Mouse (Mus musculus) stomach, postnatal 0 days (tissue): ENCODE measurements around the gene Gdf2. TPM values are rescaled to one million over a fixed set of nuclear protein-coding genes. Genes with fewer than 3 reads are reported as not detected.
A peak's percentile ranks its signal among the peaks of the same experiment; 100 is the strongest.

Experiments
- ATAC-seq: fragments of 200-750 bp; cut with Nextera tagmentation; 2 replicates; pipeline ENCODE4 v1.8.0; 2017; ENCODE audit not compliant: low FRiP score, low TSS enrichment
- DNase-seq: peaks from one replicate; pipeline ENCODE4 v3.0.0-alpha.2; 2016; ENCODE audit warnings: low spot score
- H3K27ac ChIP-seq: fragments of 300-500 bp; sonication (generic); replicated peaks from 2 replicates; pipeline ENCODE4 v1.5.1; 2014; ENCODE audit warnings: mild to moderate bottlenecking, control low read depth
- H3K27me3 ChIP-seq: fragments of 300-500 bp; sonication (generic); 2 replicates; pipeline ENCODE4 v1.6.1; 2014; ENCODE audit warnings: low read length; ENCODE audit not compliant: control insufficient read depth, insufficient read depth
- H3K36me3 ChIP-seq: fragments of 300-500 bp; sonication (generic); 2 replicates; pipeline ENCODE4 v1.6.1; 2014; ENCODE audit warnings: low read length, mixed read lengths; ENCODE audit not compliant: control insufficient read depth, insufficient read depth
- H3K4me1 ChIP-seq: fragments of 300-500 bp; sonication (generic); replicated peaks from 2 replicates; pipeline ENCODE4 v1.6.1; 2014; ENCODE audit warnings: antibody characterized with exemption; ENCODE audit not compliant: control insufficient read depth, insufficient read depth
- H3K4me2 ChIP-seq: fragments of 300-500 bp; sonication (generic); replicated peaks from 2 replicates; pipeline ENCODE4 v1.6.1; 2014; ENCODE audit warnings: low read depth, mild to moderate bottlenecking, control low read depth, moderate library complexity
- H3K4me3 ChIP-seq: fragments of 300-500 bp; sonication (generic); 2 replicates; pipeline ENCODE4 v1.5.1; 2014; ENCODE audit warnings: low read depth, low read length, control low read depth
- H3K9ac ChIP-seq: fragments of 300-500 bp; sonication (generic); 2 replicates; pipeline ENCODE4 v1.6.1; 2014; ENCODE audit warnings: mild to moderate bottlenecking, low read length, control low read depth, mixed read lengths
- H3K9me3 ChIP-seq: fragments of 300-500 bp; sonication (generic); 2 replicates; pipeline ENCODE4 v1.6.1; 2016; ENCODE audit warnings: low read length; ENCODE audit not compliant: control insufficient read depth
- CTCF ChIP-seq: IDR thresholded peaks from 2 replicates; pipeline ENCODE4 v1.5.1; 2016; ENCODE audit warnings: antibody characterized with exemption, low read depth, mild to moderate bottlenecking, moderate library complexity
- EP300 ChIP-seq: optimal IDR thresholded peaks from 2 replicates; pipeline ENCODE3; 2016; ENCODE audit warnings: antibody characterized with exemption
- WGBS: fragments of 180-500 bp; shearing (Covaris S2); extraction: QIAGEN DNeasy Blood & Tissue Kit; methylation state at CpG from one replicate; pipeline ENCODE4 v1.1.7; 2014; 5-methylcytosine and 5-hydroxymethylcytosine counted together
- polyA plus RNA-seq: library from polyadenylated mRNA; unstranded; fragments of >200 nt; fragmentation: Nextera tagmentation; extraction: Ambion mirVana; gene quantifications from 2 replicates; pipeline ENCODE4 v1.2.1, GENCODE M21; 2015

The Gdf2 gene
- polyA plus RNA-seq, 1 experiment from 2014 or later, result 0.02 TPM

- 79% methylated on average over 5 of the region's 5 CpGs for WGBS
- ATAC-seq, result no peak
- Histone ChIP-seq H3K4me1 (no peaks in the 10 kb centered on the region), H3K9me3 (no peaks in the 10 kb centered on the region), H3K4me2 (no peak overlapping the region), H3K4me3 (no peak overlapping the region), H3K9ac (no peak overlapping the region), H3K27ac (no peak overlapping the region), H3K36me3 (no peaks in the 10 kb centered on the region), H3K27me3 (no peaks in the 10 kb centered on the region)
- TF ChIP-seq CTCF, result no peak
- TF ChIP-seq EP300, result no peak
- DNase-seq, result no peak
Observed at GRCm38 (mm10) chr14:33942222-33942621, 1.4 kb downstream of the Gdf2 start.

- no peak for TF ChIP-seq EP300
- TF ChIP-seq CTCF, result no peak
- Histone ChIP-seq H3K36me3 (no peaks in the 10 kb centered on the region), H3K9me3 (no peaks in the 10 kb centered on the region), H3K9ac (no peak overlapping the region), H3K27me3 (no peaks in the 10 kb centered on the region), H3K4me2 (no peak overlapping the region), H3K27ac (no peak overlapping the region), H3K4me3 (no peak overlapping the region), H3K4me1 (no peaks in the 10 kb centered on the region)
- ATAC-seq, result no peak
- DNase-seq, result no peak
- 67% methylated on average over 6 of the region's 6 CpGs for WGBS
Observed at GRCm38 (mm10) chr14:33946125-33946524, 5.3 kb downstream of the Gdf2 start.

- Histone ChIP-seq H3K9me3 (no peaks in the 10 kb centered on the region), H3K4me3 (no peak overlapping the region), H3K27me3 (no peaks in the 10 kb centered on the region), H3K27ac (no peak overlapping the region), H3K36me3 (no peaks in the 10 kb centered on the region), H3K9ac (no peak overlapping the region), H3K4me2 (no peak overlapping the region), H3K4me1 (no peaks in the 10 kb centered on the region)
- WGBS, result 34% methylated on average over 6 of the region's 6 CpGs
- no peak for ATAC-seq
- no peak for DNase-seq
- TF ChIP-seq CTCF, result peak; percentile 40
- no peak for TF ChIP-seq EP300
Observed at GRCm38 (mm10) chr14:33952233-33952981, 11.6 kb downstream of the Gdf2 start.

- Histone ChIP-seq H3K4me2 (no peak within 1 kb of the TSS), H3K4me3 (no peak within 1 kb of the TSS), H3K27ac (no peak within 1 kb of the TSS), H3K9me3 (no peaks in the 10 kb centered on the region), H3K36me3 (no peaks in the 10 kb centered on the region), H3K27me3 (no peaks in the 10 kb centered on the region), H3K4me1 (no peaks in the 10 kb centered on the region), H3K9ac (no peak within 1 kb of the TSS)
- ATAC-seq (no peak), DNase-seq (no peak)
- no peak for TF ChIP-seq CTCF
- no peak for TF ChIP-seq EP300
- WGBS, result 70% methylated on average over 5 of the region's 5 CpGs
Observed at GRCm38 (mm10) chr14:33953761-33954160, 12.9 kb downstream of the Gdf2 start, which contains the start of gene Rbp3. Gene Rbp3 (plus strand): TSS chr14:33954003.

- no peak overlapping the region for H3K4me2 ChIP-seq
- H3K9ac ChIP-seq, result no peak overlapping the region
- no peak overlapping the region for H3K27ac ChIP-seq
- H3K27me3 ChIP-seq, result no peaks in the 10 kb centered on the region
- no peaks in the 10 kb centered on the region for H3K9me3 ChIP-seq
- WGBS, result 76% methylated on average over 13 of the region's 13 CpGs
- no peaks in the 10 kb centered on the region for H3K4me1 ChIP-seq
- H3K4me3 ChIP-seq, result no peak overlapping the region
- DNase-seq (no peak), ATAC-seq (no peak)
- H3K36me3 ChIP-seq, result no peaks in the 10 kb centered on the region
- TF ChIP-seq CTCF, result 0 out of 2 replicates have a peak, but pooled peaks have one; percentile 11
- TF ChIP-seq EP300, result no peak
Observed at GRCm38 (mm10) chr14:33956055-33956454, 15.2 kb downstream of the Gdf2 start.

GRCm38 (mm10) chr14:33958186-33958585, 17.3 kb downstream of the Gdf2 start:
- ATAC-seq (no peak), DNase-seq (no peak)
- H3K27ac ChIP-seq, result no peak overlapping the region
- H3K4me2 ChIP-seq, result no peak overlapping the region
- no peak overlapping the region for H3K9ac ChIP-seq
- H3K4me3 ChIP-seq, result no peak overlapping the region
- H3K4me1 ChIP-seq, result no peaks in the 10 kb centered on the region
- 85% methylated on average over 4 of the region's 4 CpGs for WGBS
- H3K27me3 ChIP-seq, result no peaks in the 10 kb centered on the region
- TF ChIP-seq EP300, result no peak
- TF ChIP-seq CTCF, result no peak
- H3K36me3 ChIP-seq, result no peaks in the 10 kb centered on the region
- no peaks in the 10 kb centered on the region for H3K9me3 ChIP-seq
